Comparison of ENCODE assay signal across 17 mouse cellular contexts in the genomic region with DNA sequence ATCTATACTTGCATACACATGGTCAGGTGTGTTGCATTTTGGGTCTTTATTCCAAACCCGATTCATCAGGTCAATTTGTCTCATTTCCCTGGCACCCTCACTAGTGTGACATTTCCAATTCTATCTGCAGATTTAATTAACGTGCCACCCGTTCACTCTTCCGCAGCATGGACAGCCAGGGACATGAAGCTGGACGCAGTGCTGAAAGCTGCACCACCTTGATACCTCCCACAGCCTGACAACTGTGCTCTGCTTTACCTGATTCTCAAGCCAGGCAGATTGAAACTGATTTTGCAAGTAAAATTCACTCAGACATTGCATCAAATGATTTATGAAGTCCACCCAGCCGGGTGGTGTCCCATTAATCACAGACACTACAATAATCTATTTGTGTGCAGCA.
"Had no signal": no experiment of that assay in that cellular context is flagged by ENCODE, and none has a peak within 500 bp of the region (broad histone marks: within the 10 kb centered on the region; RNA-seq: fewer than 3 reads in every experiment).

No protein-coding gene starts in this region.

- ATAC-seq: intestine, postnatal 0 days; liver, postnatal 0 days had no signal

- DNase-seq: kidney, adult 8-10 months; kidney, postnatal 36 days; layer of hippocampus, adult 9-11 months; layer of hippocampus, postnatal 36 days; liver; liver, embryonic 13.5 days; liver, postnatal 0 days; lung, postnatal 14 days; midbrain, embryonic 14.5 days; right cerebral cortex, postnatal 25 days; thymus, postnatal 4 days had no signal

- H3K4me2 ChIP-seq: limb, embryonic 12.5 days; liver, embryonic 13.5 days; lung, embryonic 15.5 days had no signal

- H3K27ac ChIP-seq: limb, embryonic 12.5 days; liver, embryonic 13.5 days; lung, embryonic 15.5 days; macrophage; stomach, postnatal 0 days had no signal

- H3K9ac ChIP-seq: limb, embryonic 12.5 days; liver, embryonic 13.5 days; liver, postnatal 0 days; lung, embryonic 15.5 days had no signal

- H3K36me3 ChIP-seq: limb, embryonic 12.5 days; liver, embryonic 13.5 days; lung, embryonic 15.5 days had no signal

- H3K4me3 ChIP-seq: limb, embryonic 12.5 days; liver, embryonic 13.5 days; lung, embryonic 15.5 days; megakaryocyte, embryonic 14.5 days had no signal

- H3K9me3 ChIP-seq: limb, embryonic 12.5 days; liver, embryonic 13.5 days; lung, embryonic 15.5 days; megakaryocyte, embryonic 14.5 days had no signal

- H3K4me1 ChIP-seq: limb, embryonic 12.5 days; liver, embryonic 13.5 days; lung, embryonic 15.5 days; megakaryocyte, embryonic 14.5 days had no signal

- H3K27me3 ChIP-seq: limb, embryonic 12.5 days; liver, embryonic 13.5 days; lung, embryonic 15.5 days; megakaryocyte, embryonic 14.5 days had no signal
